Mouse (Mus musculus) forebrain, embryonic 14.5 days (tissue): ENCODE measurements around the gene Nkx2-5. TPM values are rescaled to one million over a fixed set of nuclear protein-coding genes. Genes with fewer than 3 reads are reported as not detected.

ENCODE experiments used
- ATAC-seq: fragments of 200-750 bp; cut with Nextera tagmentation; 2 replicates; pipeline ENCODE4 v1.8.0; 2017; ENCODE audit warnings: mild to moderate bottlenecking, moderate library complexity
- DNase-seq: peaks from one replicate; pipeline ENCODE4 v3.0.0-alpha.2; 2015; ENCODE audit warnings: low spot score
- H3K27ac ChIP-seq: fragments of 300-500 bp; sonication (generic); 2 replicates; pipeline ENCODE4 v1.5.1; 2014; ENCODE audit warnings: low read depth, mild to moderate bottlenecking, control low read depth, low read length, moderate library complexity
- H3K27me3 ChIP-seq: fragments of 300-500 bp; sonication (generic); replicated peaks from 2 replicates; pipeline ENCODE4 v1.6.1; 2014; ENCODE audit warnings: low read length, control low read depth, mixed read lengths; ENCODE audit not compliant: control insufficient read depth, insufficient read depth
- H3K36me3 ChIP-seq: fragments of 300-500 bp; sonication (generic); 2 replicates; pipeline ENCODE4 v1.6.1; 2014; ENCODE audit warnings: low read length, control low read depth; ENCODE audit not compliant: control insufficient read depth, insufficient read depth
- H3K4me1 ChIP-seq: fragments of 300-500 bp; sonication (generic); 2 replicates; pipeline ENCODE4 v1.6.1; 2014; ENCODE audit warnings: antibody characterized with exemption, low read length, control low read depth; ENCODE audit not compliant: control insufficient read depth, insufficient read depth
- H3K4me2 ChIP-seq: fragments of 300-500 bp; sonication (generic); 2 replicates; pipeline ENCODE4 v1.6.1; 2014; ENCODE audit warnings: mild to moderate bottlenecking, control low read depth, low read length
- H3K4me3 ChIP-seq: fragments of 300-500 bp; sonication (generic); 2 replicates; pipeline ENCODE4 v1.5.1; 2014; ENCODE audit warnings: low read depth, low read length, control low read depth
- H3K9ac ChIP-seq: fragments of 300-500 bp; sonication (generic); 2 replicates; pipeline ENCODE4 v1.6.1; 2014; ENCODE audit warnings: mild to moderate bottlenecking, low read length, control low read depth, moderate library complexity
- H3K9me3 ChIP-seq: fragments of 300-500 bp; sonication (generic); replicated peaks from 2 replicates; pipeline ENCODE4 v1.6.1; 2016; ENCODE audit warnings: low read length, control low read depth, mixed read lengths; ENCODE audit not compliant: control insufficient read depth
- WGBS: fragments of 180-500 bp; shearing (Covaris S2); extraction: QIAGEN DNeasy Blood & Tissue Kit; methylation state at CpG from one replicate; pipeline ENCODE4 v1.1.7; 2014; 5-methylcytosine and 5-hydroxymethylcytosine counted together
- polyA plus RNA-seq: library from polyadenylated mRNA; unstranded; fragments of >200 nt; fragmentation: Nextera tagmentation; extraction: Ambion mirVana; gene quantifications from 2 replicates; pipeline ENCODE4 v1.2.1, GENCODE M21; 2014

Nkx2-5 gene
- not detected in 2 replicates for polyA plus RNA-seq

GRCm38 (mm10) chr17:26844909-26845148 lies at the start of gene Nkx2-5:
TSS of gene Nkx2-5 (minus strand) at chr17:26845009.
- no peak within 1 kb of the TSS for H3K4me2 ChIP-seq
- ATAC-seq: no peak
- WGBS: 0% methylated on average over 5 of the region's 5 CpGs

GRCm38 (mm10) chr17:26894342-26894741 lies 49.5 kb upstream of the Nkx2-5 start:
- no peak overlapping the region for H3K9ac ChIP-seq
- no peak for ATAC-seq
- no peak overlapping the region for H3K4me3 ChIP-seq
- H3K27ac ChIP-seq: no peak overlapping the region
- peaks cover 16% of the 10 kb centered on the region for H3K4me1 ChIP-seq
- no peaks in the 10 kb centered on the region for H3K9me3 ChIP-seq
- 80% methylated on average over 6 of the region's 6 CpGs for WGBS
- H3K27me3 ChIP-seq: 0 out of 2 replicates have a peak, but pooled peaks cover 4% of the 10 kb centered on the region
- peak; percentile 22 for DNase-seq
- H3K36me3 ChIP-seq: no peaks in the 10 kb centered on the region
- H3K4me2 ChIP-seq: no peak overlapping the region

More at GRCm38 (mm10) chr17:26844909-26845148, at the start of gene Nkx2-5:
- Histone ChIP-seq H3K27ac (no peak within 1 kb of the TSS), H3K4me3 (0 out of 2 replicates have a peak within 1 kb of the TSS, but pooled peaks have one; percentile 5), H3K9ac (no peak within 1 kb of the TSS), H3K36me3 (no peaks in the 10 kb centered on the region), H3K4me1 (no peaks in the 10 kb centered on the region), H3K27me3 (peaks cover 92% of the 10 kb centered on the region), H3K9me3 (no peaks in the 10 kb centered on the region)
- DNase-seq: no peak

GRCm38 (mm10) chr17:26893492-26893891 lies 48.7 kb upstream of the Nkx2-5 start:
- no peaks in the 10 kb centered on the region for H3K9me3 ChIP-seq
- peaks cover 16% of the 10 kb centered on the region for H3K4me1 ChIP-seq
- H3K4me2 ChIP-seq: no peak overlapping the region
- DNase-seq: no peak
- H3K27me3 ChIP-seq: peaks cover 6% of the 10 kb centered on the region; the same call in 1 of the 2 replicates
- peak overlapping the region; percentile 6 for H3K9ac ChIP-seq
- peak overlapping the region; percentile 23; the same call in 1 of the 2 replicates for H3K27ac ChIP-seq
- no peak overlapping the region for H3K4me3 ChIP-seq
- ATAC-seq: no peak
- 55% methylated on average over 6 of the region's 6 CpGs for WGBS
- no peaks in the 10 kb centered on the region for H3K36me3 ChIP-seq

GRCm38 (mm10) chr17:26892635-26893375 lies 48.0 kb upstream of the Nkx2-5 start:
- peaks cover 16% of the 10 kb centered on the region for H3K4me1 ChIP-seq
- H3K4me2 ChIP-seq: peak overlapping the region; percentile 18; the same call in 1 of the 2 replicates
- H3K36me3 ChIP-seq: no peaks in the 10 kb centered on the region
- ATAC-seq (peak; percentile 65), DNase-seq (peak; percentile 56)
- no peaks in the 10 kb centered on the region for H3K9me3 ChIP-seq
- H3K9ac ChIP-seq: peak overlapping the region; percentile 43; the same call in 1 of the 2 replicates
- 20% methylated on average over 16 of the region's 16 CpGs for WGBS
- H3K27me3 ChIP-seq: peaks cover 8% of the 10 kb centered on the region; the same call in 1 of the 2 replicates
- peak overlapping the region; percentile 53 for H3K27ac ChIP-seq
- H3K4me3 ChIP-seq: no peak overlapping the region

- no peak overlapping the region for H3K4me3 ChIP-seq
- 30% methylated on average over 3 of the region's 3 CpGs for WGBS
- peaks cover 21% of the 10 kb centered on the region for H3K4me1 ChIP-seq
- ATAC-seq (no peak), DNase-seq (no peak)
- no peaks in the 10 kb centered on the region for H3K9me3 ChIP-seq
- no peak overlapping the region for H3K4me2 ChIP-seq
- no peak overlapping the region for H3K27ac ChIP-seq
- no peak overlapping the region for H3K9ac ChIP-seq
- no peaks in the 10 kb centered on the region for H3K36me3 ChIP-seq
- peaks cover 9% of the 10 kb centered on the region; the same call in 1 of the 2 replicates for H3K27me3 ChIP-seq
Observed at GRCm38 (mm10) chr17:26887926-26888325, 43.1 kb upstream of the Nkx2-5 start.

GRCm38 (mm10) chr17:26886047-26886749 lies 41.4 kb upstream of the Nkx2-5 start:
- peak overlapping the region; percentile 69 for H3K4me2 ChIP-seq
- H3K9me3 ChIP-seq: no peaks in the 10 kb centered on the region
- peak; percentile 94 for ATAC-seq
- H3K36me3 ChIP-seq: no peaks in the 10 kb centered on the region
- peak overlapping the region; percentile 31 for H3K4me3 ChIP-seq
- H3K27me3 ChIP-seq: peaks cover 9% of the 10 kb centered on the region; the same call in 1 of the 2 replicates
- H3K4me1 ChIP-seq: peaks cover 14% of the 10 kb centered on the region
- H3K9ac ChIP-seq: peak overlapping the region; percentile 48; the same call in 1 of the 2 replicates
- DNase-seq: peak; percentile 93
- 10% methylated on average over 30 of the region's 30 CpGs for WGBS
- no peak overlapping the region for H3K27ac ChIP-seq

- Histone ChIP-seq H3K9me3 (no peaks in the 10 kb centered on the region; the same call in 1 of the 2 replicates), H3K4me2 (peak overlapping the region; percentile 69), H3K4me3 (peak overlapping the region; percentile 31), H3K27ac (no peak overlapping the region), H3K4me1 (peaks cover 14% of the 10 kb centered on the region), H3K9ac (peak overlapping the region; percentile 48), H3K36me3 (no peaks in the 10 kb centered on the region), H3K27me3 (peaks cover 9% of the 10 kb centered on the region; the same call in 1 of the 2 replicates)
- ATAC-seq: peak; percentile 41; the same call in 1 of the 2 replicates
- 25% methylated on average over 25 of the region's 25 CpGs for WGBS
- peak; percentile 70 for DNase-seq
Observed at GRCm38 (mm10) chr17:26884995-26885926, 40.5 kb upstream of the Nkx2-5 start.

- Histone ChIP-seq H3K36me3 (no peaks in the 10 kb centered on the region), H3K4me2 (no peak overlapping the region), H3K27me3 (peaks cover 8% of the 10 kb centered on the region; the same call in 1 of the 2 replicates), H3K27ac (no peak overlapping the region), H3K9ac (no peak overlapping the region), H3K4me1 (peaks cover 14% of the 10 kb centered on the region), H3K9me3 (no peaks in the 10 kb centered on the region; the same call in 1 of the 2 replicates), H3K4me3 (no peak overlapping the region)
- DNase-seq (no peak), ATAC-seq (no peak)
- 80% methylated on average over 6 of the region's 6 CpGs for WGBS
Observed at GRCm38 (mm10) chr17:26883585-26883984, 38.8 kb upstream of the Nkx2-5 start.
